Mouse (Mus musculus) liver, adult 2 months (tissue): ENCODE measurements around the gene Tm9sf4.

Source experiments
- CTCF ChIP-seq: fragments of 200-500 bp; IDR thresholded peaks from 2 replicates; pipeline ENCODE4 v1.5.1; 2011; ENCODE audit warnings: low read depth, low read length, control low read depth
- POLR2A ChIP-seq: fragments of 200-500 bp; IDR thresholded peaks from 2 replicates; pipeline ENCODE4 v1.6.1; 2011; ENCODE audit warnings: low read length, control low read depth; ENCODE audit not compliant: insufficient read depth; ENCODE audit errors: extremely low read depth

DNA sequence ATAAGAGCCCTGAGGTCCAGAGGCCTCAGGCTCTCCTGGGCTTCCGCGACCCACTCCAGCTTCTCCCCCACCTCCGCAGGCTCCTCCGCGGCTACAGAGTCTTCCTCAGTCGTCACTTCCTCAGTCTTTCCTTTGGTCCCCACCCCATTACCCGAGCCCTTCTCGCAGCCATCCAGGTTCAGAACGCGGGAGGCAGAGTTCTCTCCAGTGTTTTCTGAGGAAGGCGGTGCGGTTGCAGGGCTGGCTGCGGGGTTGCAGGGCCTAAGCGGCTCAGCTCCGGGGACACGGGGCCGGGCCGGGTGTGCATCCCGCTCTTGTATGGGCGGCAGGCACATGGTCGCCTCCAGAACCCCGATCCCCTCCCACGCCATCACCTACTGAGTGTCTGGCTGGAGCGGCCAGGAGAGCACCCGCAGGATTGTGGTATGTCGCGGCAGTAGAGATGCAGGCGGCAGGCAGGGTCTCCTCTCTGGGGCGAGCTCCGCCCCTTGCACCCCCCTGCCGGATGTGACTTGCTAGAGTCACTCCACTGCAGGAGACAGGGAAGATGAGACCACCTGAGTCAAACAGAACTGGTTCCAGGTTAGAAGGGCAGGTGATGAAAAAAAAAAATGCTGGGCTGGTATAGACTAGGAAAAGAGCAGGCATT, 64.0 kb downstream of the Tm9sf4 start, which contains the start of gene Tspyl3:
- TF ChIP-seq POLR2A (no peak), CTCF (no peak)
